Mouse (Mus musculus): ENCODE results near the gene Tnnt2. TPM values are rescaled to one million over a fixed set of nuclear protein-coding genes. Genes with fewer than 3 reads are reported as not detected.

The Tnnt2 gene
- polyA plus RNA-seq, 2 experiments: 104 to 108 TPM

DNA sequence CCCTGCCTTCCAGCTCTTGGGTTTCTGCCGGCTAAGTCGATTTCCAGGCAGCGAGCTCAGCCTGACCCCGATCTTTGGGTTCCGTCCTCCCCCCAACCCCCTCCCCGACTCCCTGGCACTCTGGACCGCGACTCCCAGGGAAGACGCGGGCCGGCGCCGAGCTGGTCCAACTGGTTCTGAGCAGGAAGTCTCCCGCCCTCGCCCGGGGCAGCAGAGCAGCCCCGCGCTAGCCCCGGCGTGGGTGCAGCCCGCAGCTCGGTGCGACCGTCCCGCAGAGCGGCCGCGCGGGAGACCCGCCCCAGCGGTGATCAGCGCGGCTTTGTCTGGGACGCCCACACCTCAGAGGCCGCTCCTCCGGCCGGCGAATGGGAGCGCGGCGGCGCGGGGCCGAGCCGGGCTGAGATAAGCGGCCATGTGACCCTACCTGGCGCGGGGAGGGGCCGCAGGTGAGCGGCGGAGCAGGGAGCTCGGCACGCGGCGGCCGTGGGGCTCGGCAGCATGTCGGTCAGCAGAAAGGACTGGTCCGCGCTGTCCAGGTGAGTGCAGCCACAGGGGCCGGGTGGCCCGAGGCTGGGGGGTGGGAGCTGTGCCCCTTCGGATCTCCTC lies 17.6 kb upstream of the Tnnt2 start, which contains the start of gene Lad1:
Gene Lad1, plus strand, starts transcription at position 118 of the 606 bp plus-strand sequence.
- ATAC-seq (ENCODE audit: low FRiP score, low read depth) (peak; percentile 38; the same call in 1 of the 2 replicates), DNase-seq (ENCODE audit: low spot score) (no peak)
- Histone ChIP-seq H3K4me1 (ENCODE audit: control insufficient read depth, insufficient read depth, low read length) (0 out of 2 replicates have a peak, but pooled peaks cover 3% of the 10 kb centered on the region), H3K36me3 (ENCODE audit: control insufficient read depth, insufficient read depth, low read length) (no peaks in the 10 kb centered on the region), H3K27ac (replicated peaks; ENCODE audit: low read depth, low read length) (no peak within 1 kb of the TSS), H3K9ac (ENCODE audit: low read depth, low read length, severe bottlenecking) (peak within 1 kb of the TSS; percentile 64), H3K9me3 (ENCODE audit: control insufficient read depth, low read length) (no peaks in the 10 kb centered on the region), H3K4me2 (replicated peaks; ENCODE audit: low read depth, low read length, severe bottlenecking) (peak within 1 kb of the TSS; percentile 99), H3K4me3 (replicated peaks; ENCODE audit: low read length) (peak within 1 kb of the TSS; percentile 56), H3K27me3 (ENCODE audit: control insufficient read depth, insufficient read depth, low read length) (peaks cover 37% of the 10 kb centered on the region)
- no peak for TF ChIP-seq POLR2A (IDR thresholded peaks at IDR 0.05; ENCODE audit: borderline replicate concordance, extremely low read depth, insufficient read depth, insufficient read length)
- under 1% methylated on average over 34 of the region's 63 CpGs for WGBS

DNA sequence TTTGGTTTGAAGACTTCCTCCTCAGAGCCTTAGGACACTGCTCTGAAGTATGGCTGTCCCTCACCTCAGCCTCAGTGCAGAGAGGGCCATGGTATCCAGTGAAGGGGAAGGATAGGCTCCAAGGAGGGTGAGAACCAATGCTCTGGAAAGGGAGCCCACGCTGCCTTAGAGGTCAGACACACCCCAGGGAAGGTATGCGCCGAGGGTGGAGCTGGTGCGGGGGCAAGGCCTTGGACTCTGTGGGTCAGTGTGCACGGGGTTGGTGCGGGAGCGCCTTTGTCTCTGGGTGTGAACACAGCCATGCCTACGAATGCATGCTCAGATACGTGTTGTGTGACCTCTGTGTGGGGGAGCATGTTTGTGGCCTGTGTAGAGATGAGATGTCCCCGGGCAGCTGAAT lies 16.1 kb upstream of the Tnnt2 start:
- H3K36me3 ChIP-seq (ENCODE audit: control insufficient read depth, insufficient read depth, low read length): no peaks in the 10 kb centered on the region
- peaks cover 37% of the 10 kb centered on the region for H3K27me3 ChIP-seq (ENCODE audit: control insufficient read depth, insufficient read depth, low read length)
- 0 out of 2 replicates have a peak, but pooled peaks cover 3% of the 10 kb centered on the region for H3K4me1 ChIP-seq (ENCODE audit: control insufficient read depth, insufficient read depth, low read length)
- no peak for ATAC-seq (ENCODE audit: low FRiP score, low read depth)
- H3K9ac ChIP-seq (ENCODE audit: low read depth, low read length, severe bottlenecking): no peak overlapping the region
- DNase-seq (ENCODE audit: low spot score): no peak
- H3K4me2 ChIP-seq (replicated peaks; ENCODE audit: low read depth, low read length, severe bottlenecking): no peak overlapping the region
- no peaks in the 10 kb centered on the region for H3K9me3 ChIP-seq (ENCODE audit: control insufficient read depth, low read length)
- no peak overlapping the region for H3K4me3 ChIP-seq (replicated peaks; ENCODE audit: low read length)
- TF ChIP-seq POLR2A (IDR thresholded peaks at IDR 0.05; ENCODE audit: borderline replicate concordance, extremely low read depth, insufficient read depth, insufficient read length): no peak
- 88% methylated on average over 10 of the region's 10 CpGs for WGBS
- H3K27ac ChIP-seq (replicated peaks; ENCODE audit: low read depth, low read length): no peak overlapping the region

DNA sequence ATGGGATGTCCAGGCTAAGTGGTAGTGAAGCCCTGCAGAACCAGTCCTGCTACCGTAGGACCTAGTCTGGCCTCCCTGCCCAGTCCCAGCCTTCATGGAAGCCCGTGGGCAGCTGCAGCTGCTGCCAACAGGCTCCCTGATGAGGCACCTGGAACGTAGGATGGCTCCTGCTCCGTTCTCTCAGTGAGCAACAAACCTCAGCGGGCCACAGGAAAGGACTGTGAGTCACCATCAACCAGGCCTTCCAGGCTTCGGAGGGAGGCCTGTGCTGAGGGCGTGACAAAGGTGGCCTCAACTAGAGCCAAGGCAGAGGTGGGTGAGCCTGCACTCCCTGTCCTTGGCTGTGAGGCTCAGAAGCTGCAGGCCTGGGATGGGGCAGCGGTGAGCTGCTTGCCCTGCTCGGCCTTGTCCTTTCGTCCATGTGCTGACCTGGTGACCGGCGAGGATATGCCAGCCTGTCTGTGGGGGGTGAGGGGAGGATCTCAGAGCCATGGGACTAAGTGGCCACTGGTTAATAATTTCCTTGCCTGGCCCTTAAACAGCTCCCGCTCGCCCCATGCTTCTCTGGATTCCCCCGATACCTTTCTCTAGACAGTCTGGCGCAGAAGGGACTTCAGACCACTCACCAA lies 15.3 kb upstream of the Tnnt2 start:
- WGBS: 84% methylated on average over 16 of the region's 16 CpGs
- no peak for DNase-seq (ENCODE audit: low spot score)
- no peaks in the 10 kb centered on the region for H3K9me3 ChIP-seq (ENCODE audit: control insufficient read depth, low read length)
- H3K27me3 ChIP-seq (ENCODE audit: control insufficient read depth, insufficient read depth, low read length): peaks cover 37% of the 10 kb centered on the region
- H3K4me2 ChIP-seq (replicated peaks; ENCODE audit: low read depth, low read length, severe bottlenecking): no peak overlapping the region
- 0 out of 2 replicates have a peak, but pooled peaks cover 3% of the 10 kb centered on the region for H3K4me1 ChIP-seq (ENCODE audit: control insufficient read depth, insufficient read depth, low read length)
- H3K4me3 ChIP-seq (replicated peaks; ENCODE audit: low read length): no peak overlapping the region
- H3K36me3 ChIP-seq (ENCODE audit: control insufficient read depth, insufficient read depth, low read length): no peaks in the 10 kb centered on the region
- H3K9ac ChIP-seq (ENCODE audit: low read depth, low read length, severe bottlenecking): no peak overlapping the region
- ATAC-seq (ENCODE audit: low FRiP score, low read depth): no peak
- no peak for TF ChIP-seq POLR2A (IDR thresholded peaks at IDR 0.05; ENCODE audit: borderline replicate concordance, extremely low read depth, insufficient read depth, insufficient read length)
- H3K27ac ChIP-seq (replicated peaks; ENCODE audit: low read depth, low read length): no peak overlapping the region

DNA sequence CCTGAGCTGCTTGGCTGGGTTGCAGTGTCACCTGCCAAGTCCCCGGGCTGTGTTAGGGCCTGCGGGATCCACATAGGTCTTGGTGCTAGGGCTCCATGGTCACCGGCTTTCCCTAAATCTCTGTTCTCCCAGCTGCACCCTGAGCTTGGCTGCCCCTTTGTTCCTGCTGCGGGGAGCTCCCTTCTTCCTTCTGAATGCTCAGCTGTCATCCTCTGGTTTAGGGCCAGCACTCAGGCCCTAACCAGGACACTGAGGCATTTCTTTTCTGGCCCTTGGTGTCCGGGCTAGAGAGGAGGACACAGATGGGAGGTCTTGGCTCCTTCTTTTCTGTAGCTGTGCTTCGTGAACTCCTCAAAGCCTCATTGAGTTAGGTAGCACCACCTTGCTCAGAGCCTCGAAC lies 14.4 kb upstream of the Tnnt2 start:
- Histone ChIP-seq H3K4me1 (ENCODE audit: control insufficient read depth, insufficient read depth, low read length) (0 out of 2 replicates have a peak, but pooled peaks cover 3% of the 10 kb centered on the region), H3K27me3 (ENCODE audit: control insufficient read depth, insufficient read depth, low read length) (peaks cover 34% of the 10 kb centered on the region), H3K36me3 (ENCODE audit: control insufficient read depth, insufficient read depth, low read length) (no peaks in the 10 kb centered on the region), H3K9me3 (ENCODE audit: control insufficient read depth, low read length) (no peaks in the 10 kb centered on the region), H3K4me2 (replicated peaks; ENCODE audit: low read depth, low read length, severe bottlenecking) (no peak overlapping the region), H3K9ac (ENCODE audit: low read depth, low read length, severe bottlenecking) (no peak overlapping the region), H3K27ac (replicated peaks; ENCODE audit: low read depth, low read length) (no peak overlapping the region), H3K4me3 (replicated peaks; ENCODE audit: low read length) (no peak overlapping the region)
- WGBS: 85% methylated on average over 6 of the region's 7 CpGs
- TF ChIP-seq POLR2A (IDR thresholded peaks at IDR 0.05; ENCODE audit: borderline replicate concordance, extremely low read depth, insufficient read depth, insufficient read length): no peak
- DNase-seq (ENCODE audit: low spot score) (no peak), ATAC-seq (ENCODE audit: low FRiP score, low read depth) (no peak)

DNA sequence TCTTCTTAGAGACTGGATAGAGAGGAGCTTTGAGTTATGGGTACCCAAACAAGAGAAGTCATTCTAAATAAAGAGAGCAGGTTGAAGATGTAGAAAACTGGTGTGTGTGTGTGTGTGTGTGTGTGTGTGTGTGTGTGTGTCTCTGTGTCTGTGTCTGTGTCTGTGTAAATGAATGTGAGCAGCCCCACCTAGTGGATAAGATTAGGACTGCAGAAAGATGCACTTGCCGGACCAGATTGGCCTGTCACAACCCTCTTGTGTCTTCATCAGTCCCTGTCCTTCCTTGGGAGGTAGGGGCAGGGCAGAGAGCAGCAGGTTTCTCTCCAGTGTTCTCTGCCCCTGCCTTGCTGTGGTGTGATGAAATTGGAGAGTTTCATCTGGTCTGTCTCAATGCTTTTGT lies 7.2 kb upstream of the Tnnt2 start:
- peak; percentile 59 for DNase-seq (ENCODE audit: low spot score)
- Histone ChIP-seq H3K36me3 (ENCODE audit: control insufficient read depth, insufficient read depth, low read length) (no peaks in the 10 kb centered on the region), H3K27ac (replicated peaks; ENCODE audit: low read depth, low read length) (no peak overlapping the region), H3K4me1 (ENCODE audit: control insufficient read depth, insufficient read depth, low read length) (no peaks in the 10 kb centered on the region), H3K27me3 (ENCODE audit: control insufficient read depth, insufficient read depth, low read length) (no peaks in the 10 kb centered on the region), H3K9me3 (ENCODE audit: control insufficient read depth, low read length) (no peaks in the 10 kb centered on the region), H3K4me3 (replicated peaks; ENCODE audit: low read length) (no peak overlapping the region), H3K4me2 (replicated peaks; ENCODE audit: low read depth, low read length, severe bottlenecking) (no peak overlapping the region), H3K9ac (ENCODE audit: low read depth, low read length, severe bottlenecking) (no peak overlapping the region)
- 15% methylated on average over 1 of the region's 1 CpGs for WGBS
- ATAC-seq (ENCODE audit: low FRiP score, low read depth): no peak; the same call in 1 of the 2 replicates
- TF ChIP-seq POLR2A (IDR thresholded peaks at IDR 0.05; ENCODE audit: borderline replicate concordance, extremely low read depth, insufficient read depth, insufficient read length): no peak

Measured in limb, embryonic 14.5 days (tissue).